Mouse (Mus musculus): ENCODE measurements at regions not wholly inside any gene's neighbourhood (a gene's known extent, or its start where the extent isn't known, plus 50 kb on each side); places are given as distances from the start of the nearest gene placed in this dataset.
"Not testable (repeated sequence)": the region's sequence is repeated elsewhere in the genome, so short reads cannot be mapped to it uniquely, and the experiment has no call there.

DNA sequence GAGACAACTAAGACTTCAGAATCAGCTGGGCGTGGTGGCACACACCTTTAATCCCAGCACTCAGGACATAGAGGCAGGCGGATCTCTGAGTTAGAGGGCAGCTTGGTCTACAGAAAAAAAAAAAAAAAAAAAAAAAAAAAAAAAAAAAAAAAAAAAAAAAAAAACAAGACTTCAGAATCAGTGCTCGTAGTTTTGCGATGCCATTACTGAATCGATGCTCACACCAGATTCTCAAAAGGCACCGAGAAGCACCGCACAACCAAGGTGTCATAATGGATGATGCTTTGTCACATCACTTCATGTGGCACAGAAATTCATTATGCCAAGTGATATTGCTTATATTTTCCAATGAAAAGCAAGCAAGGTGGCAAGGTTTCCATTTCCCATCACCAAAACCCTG lies 337.4 kb upstream of the 1700008P02Rik start:
- H3K27ac ChIP-seq = no peak overlapping the region
- DNase-seq = no peak
- intact Hi-C loops (cut with DNase I) = no loop called here
- H3K4me3 ChIP-seq = no peak overlapping the region
- no peak for TF ChIP-seq CTCF (IDR thresholded peaks at IDR 0.05)

DNA sequence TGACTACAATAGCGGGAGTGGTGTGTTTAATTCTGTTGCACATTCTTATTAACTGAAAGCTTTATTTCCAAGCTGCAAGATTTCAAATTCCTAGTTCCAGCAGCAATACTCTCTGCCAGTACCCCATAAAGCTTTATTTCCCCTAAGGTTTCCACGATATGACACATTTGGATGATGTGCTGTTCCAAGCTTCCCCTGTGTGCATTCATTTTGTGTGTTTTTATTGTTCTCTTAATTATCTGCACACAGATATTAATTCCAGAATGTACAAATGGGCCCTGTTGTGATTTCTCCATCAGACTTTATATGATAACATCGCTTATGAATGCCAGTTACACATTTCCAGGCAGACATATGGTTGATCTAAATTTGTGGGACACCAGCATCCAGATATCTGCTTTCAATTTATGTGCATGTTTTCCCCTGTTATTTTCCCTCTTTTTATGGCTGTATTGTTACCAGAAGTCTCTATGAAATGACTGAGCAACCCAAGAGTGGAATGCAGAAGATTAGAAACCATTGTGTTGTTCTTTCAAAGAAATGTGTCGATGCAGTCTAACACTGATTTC lies 312.4 kb upstream of the 1700008P02Rik start:
- TF ChIP-seq CTCF (IDR thresholded peaks at IDR 0.05) = no peak
- H3K27ac ChIP-seq = no peak overlapping the region
- intact Hi-C loops (cut with DNase I) = no loop called here
- DNase-seq = no peak
- no peak overlapping the region for H3K4me3 ChIP-seq

DNA sequence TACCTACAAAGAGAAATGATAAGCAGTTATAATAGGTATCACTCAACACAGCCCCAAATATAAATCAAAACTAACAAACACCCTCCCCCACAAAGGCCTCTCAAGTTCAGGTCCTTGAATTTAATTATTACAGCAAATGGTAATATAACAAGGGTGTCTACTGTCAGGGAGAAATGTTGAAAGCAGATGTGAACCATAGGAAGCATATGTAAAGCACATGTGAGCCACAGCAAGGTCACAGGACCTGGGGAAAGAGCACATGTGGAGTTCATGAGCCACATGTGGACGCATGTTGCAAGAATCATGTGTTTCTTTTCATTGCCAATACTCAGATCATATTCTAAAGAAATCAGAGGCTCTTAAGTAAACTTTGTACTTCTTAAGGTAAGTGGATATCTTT lies 306.5 kb upstream of the 1700008P02Rik start:
- no peak for DNase-seq
- Histone ChIP-seq H3K27ac (no peak overlapping the region), H3K4me3 (no peak overlapping the region)
- no peak for TF ChIP-seq CTCF (IDR thresholded peaks at IDR 0.05)
- intact Hi-C loops (cut with DNase I) = no loop called here

DNA sequence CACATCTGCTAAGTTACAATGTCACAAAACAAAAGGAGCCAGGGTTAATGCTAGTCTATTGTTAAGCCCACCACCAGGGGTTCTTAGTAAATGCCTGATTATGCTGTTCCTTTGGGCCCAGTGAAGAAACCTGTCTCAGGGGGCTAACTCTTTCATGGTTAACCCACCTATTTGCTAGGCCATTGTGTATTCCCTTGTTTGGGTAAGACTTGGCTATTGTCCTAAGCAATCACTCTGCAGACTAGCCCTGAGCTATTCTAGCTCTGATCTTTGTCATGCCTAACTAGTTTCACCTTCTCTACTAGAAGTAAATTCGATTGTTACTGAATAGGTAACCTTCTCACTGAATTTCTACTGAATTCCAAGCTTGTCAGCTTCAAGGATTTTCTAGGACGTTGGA lies 302.4 kb upstream of the 1700008P02Rik start:
- DNase-seq; H3K27ac ChIP-seq; intact Hi-C loops (cut with DNase I); H3K4me3 ChIP-seq: not testable (repeated sequence)

DNA sequence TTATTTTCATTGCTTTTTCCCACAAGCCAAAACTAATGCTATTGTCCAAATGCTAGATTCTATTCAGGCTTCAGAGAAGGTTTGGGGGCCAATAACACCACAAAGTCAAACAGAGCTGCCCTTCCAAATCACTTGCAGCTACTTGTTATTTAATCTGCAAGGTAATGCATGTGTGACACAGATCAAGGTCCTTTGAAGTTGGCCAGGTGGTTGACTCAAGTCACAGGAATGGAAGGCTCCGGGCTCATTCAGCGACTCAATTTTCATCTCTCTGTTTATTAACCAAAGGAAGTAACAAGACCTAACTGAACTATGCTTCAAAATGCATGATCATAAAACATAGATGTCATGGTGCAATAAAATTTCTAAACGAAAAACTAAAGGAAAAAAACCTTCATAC lies 300.0 kb upstream of the 1700008P02Rik start:
- TF ChIP-seq CTCF (IDR thresholded peaks at IDR 0.05) = no peak
- Histone ChIP-seq H3K27ac (no peak overlapping the region), H3K4me3 (no peak overlapping the region)
- no peak for DNase-seq
- intact Hi-C loops (cut with DNase I) = no loop called here

DNA sequence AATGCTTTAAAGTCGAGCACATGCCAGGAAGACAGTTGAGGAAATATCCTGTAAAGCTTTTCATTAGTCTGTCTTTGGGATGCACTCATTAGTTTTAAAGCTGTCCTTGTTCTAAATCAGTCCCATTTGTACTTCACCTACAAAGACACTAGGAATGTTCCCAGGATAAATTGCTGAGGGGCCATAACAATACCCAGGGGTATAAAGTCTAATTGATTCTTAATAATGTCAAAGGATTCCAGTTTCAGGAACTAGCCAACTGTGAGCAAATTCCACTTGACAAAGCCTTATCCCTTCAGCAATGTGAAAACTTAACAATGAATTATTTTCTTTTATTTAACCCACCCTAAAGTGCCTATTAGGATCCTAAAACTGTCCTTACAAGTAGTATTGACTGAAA lies 267.7 kb upstream of the 1700008P02Rik start:
- no peak overlapping the region for H3K4me3 ChIP-seq
- intact Hi-C loops (cut with DNase I) = no loop called here
- DNase-seq = no peak
- no peak for TF ChIP-seq CTCF (IDR thresholded peaks at IDR 0.05)
- no peak overlapping the region for H3K27ac ChIP-seq

DNA sequence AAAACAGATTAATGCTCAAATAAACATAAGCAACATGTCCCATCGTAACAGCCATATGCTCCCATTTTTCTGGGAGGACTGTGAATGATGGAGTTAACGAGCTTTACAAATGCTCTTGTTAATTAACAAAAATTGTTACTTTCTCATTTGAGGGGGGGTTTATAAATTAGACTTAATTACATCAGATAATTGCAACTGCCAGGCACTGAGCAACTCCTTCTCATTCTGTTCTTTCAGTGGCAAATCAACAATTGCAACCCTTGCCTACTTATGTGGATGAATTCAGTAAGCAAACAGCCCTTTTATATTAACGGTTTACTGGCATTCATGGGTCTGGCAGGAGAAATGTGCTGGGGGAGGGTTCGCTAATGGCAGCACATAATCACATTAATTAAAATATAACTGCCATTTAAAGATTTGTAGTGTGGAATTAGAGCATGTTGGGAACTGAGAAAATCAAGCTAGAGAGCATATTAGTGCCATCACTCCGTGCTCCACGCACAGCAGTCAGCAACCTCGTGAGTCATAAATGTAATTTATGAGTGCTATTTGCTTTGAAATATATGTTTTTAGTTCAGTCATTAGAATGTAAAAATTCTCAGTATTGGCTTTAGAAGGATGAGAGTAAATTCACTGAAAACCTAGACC lies 266.9 kb upstream of the 1700008P02Rik start:
- no peak for DNase-seq
- TF ChIP-seq CTCF (IDR thresholded peaks at IDR 0.05) = no peak
- H3K27ac ChIP-seq = no peak overlapping the region
- intact Hi-C loops (cut with DNase I) = no loop called here
- H3K4me3 ChIP-seq = no peak overlapping the region

DNA sequence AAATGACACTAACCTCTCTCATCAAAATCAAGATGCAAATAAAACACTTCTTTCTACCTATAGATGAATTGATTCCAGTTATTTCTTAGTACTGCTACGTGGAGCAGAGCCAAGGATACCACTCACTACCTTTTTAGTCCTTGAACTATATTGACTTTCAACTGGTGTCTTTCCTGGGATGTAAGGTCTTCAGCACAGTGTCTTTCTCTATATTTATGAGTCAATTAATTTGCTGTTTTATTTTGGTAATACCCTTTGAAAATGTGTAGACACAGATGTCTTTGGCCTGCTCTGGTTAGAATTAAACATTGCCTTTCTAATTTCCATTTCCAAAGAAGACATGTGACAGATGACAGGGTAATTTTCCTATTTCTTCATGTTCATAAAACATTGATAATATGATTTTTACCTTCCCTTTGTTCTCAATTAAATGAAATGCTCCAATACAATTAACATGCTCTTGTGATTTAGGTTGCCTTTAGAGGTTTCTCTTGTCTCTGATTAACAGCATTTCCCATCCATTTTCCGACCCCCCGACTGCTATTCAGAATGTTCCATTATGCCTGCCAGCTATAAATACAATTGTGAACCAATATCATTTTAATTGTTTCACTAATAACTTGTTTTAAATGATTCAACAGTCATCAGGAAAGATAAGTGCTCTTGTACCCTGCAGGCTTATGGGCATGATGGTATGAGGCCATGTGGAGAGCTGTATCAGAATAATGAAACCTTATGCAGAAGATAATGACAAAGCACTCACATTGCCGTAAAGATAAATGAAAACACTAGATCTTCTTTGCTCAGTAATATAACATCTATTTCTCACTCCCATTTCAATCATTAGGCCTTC lies 266.2 kb upstream of the 1700008P02Rik start:
- no peak overlapping the region for H3K4me3 ChIP-seq
- TF ChIP-seq CTCF (IDR thresholded peaks at IDR 0.05) = no peak
- intact Hi-C loops (cut with DNase I) = no loop called here
- no peak overlapping the region for H3K27ac ChIP-seq
- no peak for DNase-seq

DNA sequence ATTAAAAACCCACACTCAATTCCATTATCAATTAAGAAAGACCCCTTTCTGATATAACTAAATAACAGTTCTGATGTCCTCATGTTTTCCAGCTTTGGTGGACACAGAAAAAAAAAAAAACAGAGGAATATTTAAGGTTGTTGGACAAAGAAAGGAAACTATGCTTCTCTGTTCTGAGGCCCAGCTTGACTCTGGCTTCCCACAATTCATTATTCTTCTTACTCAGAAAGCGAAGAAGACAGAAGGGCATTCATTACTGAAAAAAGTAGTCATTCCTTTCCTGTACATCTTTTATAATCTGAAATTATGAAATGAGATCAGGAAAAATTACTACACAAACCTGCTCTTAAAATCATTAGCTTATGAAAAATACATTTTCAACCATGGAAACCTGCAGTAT lies 263.2 kb upstream of the 1700008P02Rik start:
- H3K27ac ChIP-seq = no peak overlapping the region
- DNase-seq = no peak
- H3K4me3 ChIP-seq = no peak overlapping the region
- intact Hi-C loops (cut with DNase I) = no loop called here
- no peak for TF ChIP-seq CTCF (IDR thresholded peaks at IDR 0.05)

DNA sequence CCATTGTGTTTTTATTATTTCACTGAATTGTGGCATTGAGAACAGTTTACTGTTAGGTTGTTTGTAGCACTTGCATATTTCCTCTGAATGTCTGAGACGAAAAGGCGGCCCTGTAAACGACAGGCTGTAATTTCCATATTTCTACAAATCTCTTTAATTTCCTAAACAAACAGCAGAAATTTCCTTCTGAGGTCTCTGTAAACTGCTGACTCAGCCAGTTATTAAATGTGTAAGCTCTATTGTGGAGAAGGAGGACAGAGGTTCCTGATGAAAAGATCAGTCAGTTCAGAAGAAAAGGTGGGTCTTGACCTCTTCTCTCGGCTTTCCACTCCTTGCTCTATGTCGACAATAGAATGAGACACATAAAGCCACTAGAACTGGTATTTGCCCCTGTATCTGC lies 256.0 kb upstream of the 1700008P02Rik start:
- no peak overlapping the region for H3K27ac ChIP-seq
- intact Hi-C loops (cut with DNase I) = no loop called here
- no peak for TF ChIP-seq CTCF (IDR thresholded peaks at IDR 0.05)
- no peak for DNase-seq
- no peak overlapping the region for H3K4me3 ChIP-seq

DNA sequence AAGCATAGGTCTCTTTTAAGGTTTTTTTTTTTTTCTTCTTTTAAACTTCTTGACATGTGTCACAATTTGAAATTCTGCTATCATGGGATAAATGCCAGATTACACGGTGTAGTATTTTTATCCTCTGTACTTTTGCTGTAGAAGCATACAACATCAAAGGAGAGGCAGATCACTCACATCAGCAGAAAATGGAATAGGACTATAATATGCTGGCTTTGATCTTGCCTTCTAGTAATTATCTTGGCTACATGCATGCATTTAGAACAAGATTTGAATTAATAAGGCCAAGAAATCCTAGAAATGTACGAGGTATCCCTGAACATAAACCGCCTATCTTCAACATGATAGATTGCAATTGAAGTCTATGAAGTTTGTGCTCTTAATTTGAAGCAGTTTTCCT lies 251.9 kb upstream of the 1700008P02Rik start:
- DNase-seq = no peak
- intact Hi-C loops (cut with DNase I) = no loop called here
- Histone ChIP-seq H3K27ac (no peak overlapping the region), H3K4me3 (no peak overlapping the region)
- no peak for TF ChIP-seq CTCF (IDR thresholded peaks at IDR 0.05)

DNA sequence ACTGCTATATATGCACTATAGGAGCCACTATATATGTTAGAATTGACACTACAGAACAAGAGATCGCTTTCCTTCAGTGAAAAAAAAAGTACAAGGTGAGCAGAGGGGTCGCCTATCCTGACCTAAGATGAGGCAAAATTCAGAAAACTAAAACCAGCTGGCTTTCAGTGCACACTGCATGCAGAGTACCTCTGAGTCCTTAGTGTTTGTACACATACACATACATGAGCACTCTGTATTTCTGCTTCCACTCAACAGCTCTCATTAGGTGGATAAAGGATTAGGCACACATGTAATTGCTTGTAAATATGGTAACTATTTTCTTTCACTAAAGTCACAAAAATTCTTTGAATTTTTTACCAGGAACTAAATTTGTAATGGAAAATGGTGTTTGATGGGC lies 251.5 kb upstream of the 1700008P02Rik start:
- no peak for DNase-seq
- intact Hi-C loops (cut with DNase I) = no loop called here
- Histone ChIP-seq H3K4me3 (no peak overlapping the region), H3K27ac (no peak overlapping the region)
- no peak for TF ChIP-seq CTCF (IDR thresholded peaks at IDR 0.05)

DNA sequence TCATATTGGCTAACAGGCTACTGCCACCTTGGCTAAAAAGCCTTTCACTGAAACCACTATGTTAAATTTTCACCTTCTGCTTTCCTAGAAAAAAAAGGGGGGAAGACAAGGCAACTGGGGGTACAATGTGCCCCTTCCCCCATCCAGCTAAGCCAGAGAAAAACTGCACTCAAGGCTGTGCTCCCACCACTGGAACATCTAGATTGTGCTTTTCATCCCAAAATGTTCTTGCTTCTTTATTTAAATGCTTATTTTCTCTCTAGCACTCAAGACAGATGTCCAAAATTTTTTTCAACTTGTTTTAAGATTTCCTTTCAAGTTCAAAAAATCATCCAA lies 245.9 kb upstream of the 1700008P02Rik start:
- DNase-seq = no peak
- TF ChIP-seq CTCF (IDR thresholded peaks at IDR 0.05) = no peak
- no peak overlapping the region for H3K27ac ChIP-seq
- no peak overlapping the region for H3K4me3 ChIP-seq
- intact Hi-C loops (cut with DNase I) = no loop called here

Measured in gastrocnemius, adult 2 months (tissue).